In genomic region chr1:151948065-151948464, GRCm38 (mm10) we compare ENCODE assay signal across 10 mouse cellular contexts.
DNase-seq lines count a peak whose midpoint lies in the region; ATAC-seq lines count a peak whose summit lies in the region.
"Had no signal": no experiment of that assay in that cellular context is flagged by ENCODE, and none has a peak within 500 bp of the region (broad histone marks: within the 10 kb centered on the region; RNA-seq: fewer than 3 reads in every experiment).

No protein-coding gene starts in this region.

- no peaks in the 10 kb centered on the region for H3K27me3 ChIP-seq in hindbrain, embryonic 15.5 days
- H3K27me3 ChIP-seq in hindbrain, embryonic 16.5 days (replicated peaks; ENCODE audit: control insufficient read depth, insufficient read depth, low read length), result no peaks in the 10 kb centered on the region
- H3K27me3 ChIP-seq: intestine, embryonic 15.5 days; megakaryocyte, embryonic 14.5 days had no signal

- no peak for ATAC-seq in hindbrain, embryonic 15.5 days (ENCODE audit: low FRiP score, low read depth)
- ATAC-seq in hindbrain, embryonic 16.5 days, result no peak
- ATAC-seq in granulocyte monocyte progenitor cell, adult 5-6 weeks (replicated peaks; ENCODE audit: poor library complexity, severe bottlenecking), result peak; percentile 93
- ATAC-seq: intestine, embryonic 15.5 days had no signal

- no peak overlapping the region for H3K9ac ChIP-seq in hindbrain, embryonic 15.5 days
- no peak overlapping the region for H3K9ac ChIP-seq in hindbrain, embryonic 16.5 days (ENCODE audit: low read depth, low read length)
- H3K9ac ChIP-seq: intestine, embryonic 15.5 days had no signal

- peaks cover 43% of the 10 kb centered on the region for H3K4me1 ChIP-seq in hindbrain, embryonic 15.5 days (replicated peaks)
- H3K4me1 ChIP-seq in hindbrain, embryonic 16.5 days (ENCODE audit: control insufficient read depth, insufficient read depth, low read depth, low read length), result peaks cover 31% of the 10 kb centered on the region

- no peak overlapping the region for H3K4me3 ChIP-seq in hindbrain, embryonic 15.5 days
- H3K4me3 ChIP-seq in hindbrain, embryonic 16.5 days (ENCODE audit: low read length), result no peak overlapping the region
- H3K4me3 ChIP-seq: intestine, embryonic 15.5 days had no signal

- H3K36me3 ChIP-seq in hindbrain, embryonic 15.5 days, result no peaks in the 10 kb centered on the region
- H3K36me3 ChIP-seq in hindbrain, embryonic 16.5 days (ENCODE audit: control insufficient read depth, insufficient read depth, low read length), result no peaks in the 10 kb centered on the region
- H3K36me3 ChIP-seq: intestine, embryonic 15.5 days had no signal

- 73% methylated on average over 3 of the region's 3 CpGs for WGBS in hindbrain, embryonic 15.5 days
- whole genome bisulfite sequencing in hindbrain, embryonic 16.5 days, result 70% methylated on average over 3 of the region's 3 CpGs

- no peaks in the 10 kb centered on the region for H3K9me3 ChIP-seq in hindbrain, embryonic 15.5 days
- no peaks in the 10 kb centered on the region for H3K9me3 ChIP-seq in hindbrain, embryonic 16.5 days (ENCODE audit: control insufficient read depth, low read length)
- H3K9me3 ChIP-seq: intestine, embryonic 15.5 days; megakaryocyte, embryonic 14.5 days had no signal

- no peak overlapping the region for H3K27ac ChIP-seq in hindbrain, embryonic 15.5 days (replicated peaks)
- H3K27ac ChIP-seq in hindbrain, embryonic 16.5 days (ENCODE audit: low read depth, low read length), result no peak overlapping the region
- H3K27ac ChIP-seq: intestine, embryonic 15.5 days had no signal

- 0 out of 2 replicates have a peak overlapping the region, but pooled peaks have one; percentile 9 for H3K4me2 ChIP-seq in hindbrain, embryonic 15.5 days
- no peak overlapping the region for H3K4me2 ChIP-seq in hindbrain, embryonic 16.5 days (ENCODE audit: low read length)
- H3K4me2 ChIP-seq: intestine, embryonic 15.5 days had no signal

- DNase-seq in adipocyte (ENCODE audit: low spot score), result peak; percentile 34
- DNase-seq in lung, postnatal 25 days (ENCODE audit: low spot score), result peak; percentile 15
- DNase-seq in spleen, postnatal 4 days (ENCODE audit: low spot score in 2 of 2), result no peak
- DNase-seq in Muller cell, postnatal 12 days (ENCODE audit: inconsistent ontology term), result no peak
- DNase-seq in adrenal gland, postnatal 25 days, result no peak

Comparison
In these comparisons a context has a peak if more than half of its experiments do, and no peak if none do; other contexts are left out.
1. DNase-seq: peak in adipocyte (single experiment) and lung, postnatal 25 days (single experiment); none in spleen, postnatal 4 days (0 of 2), Muller cell, postnatal 12 days (single experiment) and adrenal gland, postnatal 25 days (single experiment).